Mouse (Mus musculus) intestine, embryonic 15.5 days (tissue): Measurements from ENCODE around the gene Dnajc16. TPM values are rescaled to one million over a fixed set of nuclear protein-coding genes. Genes with fewer than 3 reads are reported as not detected.

Source experiments
- ATAC-seq: fragments of 200-750 bp; cut with Nextera tagmentation; 2 replicates; pipeline ENCODE4 v1.8.0; 2017; ENCODE audit warnings: moderate TSS enrichment, moderate library complexity
- H3K27ac ChIP-seq: fragments of 300-500 bp; sonication (generic); 2 replicates; pipeline ENCODE4 v1.5.1; 2015; ENCODE audit warnings: mild to moderate bottlenecking, inconsistent platforms
- H3K27me3 ChIP-seq: fragments of 300-500 bp; sonication (generic); replicated peaks from 2 replicates; pipeline ENCODE4 v1.6.1; 2015; ENCODE audit warnings: inconsistent platforms
- H3K36me3 ChIP-seq: fragments of 300-500 bp; sonication (generic); 2 replicates; pipeline ENCODE4 v1.6.1; 2015; ENCODE audit warnings: inconsistent platforms
- H3K4me1 ChIP-seq: fragments of 300-500 bp; sonication (generic); replicated peaks from 2 replicates; pipeline ENCODE4 v1.6.1; 2015; ENCODE audit warnings: inconsistent platforms
- H3K4me2 ChIP-seq: fragments of 300-500 bp; sonication (generic); replicated peaks from 2 replicates; pipeline ENCODE4 v1.6.1; 2015; ENCODE audit warnings: mild to moderate bottlenecking, inconsistent platforms
- H3K4me3 ChIP-seq: fragments of 300-500 bp; sonication (generic); replicated peaks from 2 replicates; pipeline ENCODE4 v1.5.1; 2015; ENCODE audit warnings: inconsistent platforms
- H3K9ac ChIP-seq: fragments of 300-500 bp; sonication (generic); 2 replicates; pipeline ENCODE4 v1.6.1; 2015; ENCODE audit warnings: inconsistent platforms
- H3K9me3 ChIP-seq: fragments of 300-500 bp; sonication (generic); 2 replicates; pipeline ENCODE4 v1.6.1; 2016; ENCODE audit warnings: inconsistent platforms
- WGBS: fragments of 180-500 bp; shearing (Covaris S2); methylation state at CpG from one replicate; pipeline ENCODE4 v1.1.7; 2015; 5-methylcytosine and 5-hydroxymethylcytosine counted together
- polyA plus RNA-seq: library from polyadenylated mRNA; unstranded; fragments of >200 nt; fragmentation: Nextera tagmentation; extraction: Ambion mirVana; gene quantifications from 2 replicates; pipeline ENCODE4 v1.2.1, GENCODE M21; 2015

The Dnajc16 gene
- polyA plus RNA-seq: 4.2 and 4.4 TPM in 2 replicates

DNA sequence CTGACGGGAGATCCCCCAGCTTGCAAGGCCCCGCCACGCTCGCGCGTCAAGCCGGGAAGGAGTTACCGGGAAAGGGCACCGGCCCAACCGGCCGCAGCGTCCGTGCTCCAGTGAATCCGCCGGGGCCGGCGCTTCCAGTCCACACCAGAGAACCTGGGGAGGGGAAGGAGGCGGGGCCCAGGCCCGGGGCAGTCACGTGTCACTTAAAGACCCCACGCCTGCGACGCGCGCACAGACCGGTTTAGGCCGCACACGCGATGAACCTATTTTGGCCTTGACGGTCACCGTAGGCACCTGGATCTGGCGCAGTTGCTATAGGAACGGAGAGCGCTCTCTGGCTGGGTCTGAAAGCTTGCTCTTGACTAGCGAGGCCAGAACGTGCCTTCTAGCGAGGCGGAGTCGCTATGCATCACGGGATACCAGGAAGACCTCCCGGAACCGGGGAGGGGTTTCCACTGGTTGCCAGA is at the start of gene Dnajc16:
TSS of gene Dnajc16 (minus strand) at position 408 of the 467 bp plus-strand sequence.
- peaks cover under 1% of the 10 kb centered on the region; the same call in 1 of the 2 replicates for H3K36me3 ChIP-seq
- H3K27ac ChIP-seq: peak within 1 kb of the TSS; percentile 76
- WGBS: under 1% methylated on average over 42 of the region's 42 CpGs
- peak within 1 kb of the TSS; percentile 73 for H3K9ac ChIP-seq
- no peaks in the 10 kb centered on the region for H3K9me3 ChIP-seq
- H3K4me1 ChIP-seq: peaks cover 19% of the 10 kb centered on the region
- no peaks in the 10 kb centered on the region for H3K27me3 ChIP-seq
- H3K4me3 ChIP-seq: peak within 1 kb of the TSS; percentile 90
- ATAC-seq: peak; percentile 85
- H3K4me2 ChIP-seq: peak within 1 kb of the TSS; percentile 82

DNA sequence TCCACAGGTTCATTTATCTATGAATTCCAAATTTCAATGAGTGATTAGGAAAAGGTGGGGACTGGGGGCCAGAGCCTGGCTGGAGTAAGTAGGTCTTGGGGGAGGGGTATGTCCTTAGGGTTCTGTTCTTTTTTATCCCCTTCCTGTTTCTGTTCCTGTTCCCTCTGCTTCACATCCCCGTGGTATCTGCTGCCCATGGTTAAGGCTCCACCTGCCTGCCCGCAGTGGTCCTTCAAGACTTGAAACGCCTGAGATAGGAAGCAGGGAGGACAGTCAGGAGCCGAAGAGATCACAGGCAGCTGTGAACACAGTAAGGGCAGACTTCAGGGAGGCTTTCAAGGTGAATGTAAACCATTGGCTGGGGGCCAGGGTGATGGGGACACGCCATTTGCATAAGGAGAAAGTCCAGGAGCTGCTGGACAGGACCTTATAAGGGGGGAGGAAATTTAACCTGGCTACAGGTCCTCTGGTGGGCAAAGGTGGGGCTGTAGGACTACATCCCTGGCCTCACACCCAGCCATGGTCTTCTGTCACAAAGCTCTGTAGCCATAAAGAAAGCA is 43.9 kb upstream of the Dnajc16 start:
- H3K9me3 ChIP-seq: no peaks in the 10 kb centered on the region
- H3K27ac ChIP-seq: no peak overlapping the region
- no peaks in the 10 kb centered on the region for H3K36me3 ChIP-seq
- H3K4me3 ChIP-seq: no peak overlapping the region
- no peak for ATAC-seq
- WGBS: 48% methylated on average over 5 of the region's 5 CpGs
- 0 out of 2 replicates have a peak, but pooled peaks cover 3% of the 10 kb centered on the region for H3K4me1 ChIP-seq
- H3K27me3 ChIP-seq: no peaks in the 10 kb centered on the region
- H3K9ac ChIP-seq: no peak overlapping the region
- H3K4me2 ChIP-seq: no peak overlapping the region

DNA sequence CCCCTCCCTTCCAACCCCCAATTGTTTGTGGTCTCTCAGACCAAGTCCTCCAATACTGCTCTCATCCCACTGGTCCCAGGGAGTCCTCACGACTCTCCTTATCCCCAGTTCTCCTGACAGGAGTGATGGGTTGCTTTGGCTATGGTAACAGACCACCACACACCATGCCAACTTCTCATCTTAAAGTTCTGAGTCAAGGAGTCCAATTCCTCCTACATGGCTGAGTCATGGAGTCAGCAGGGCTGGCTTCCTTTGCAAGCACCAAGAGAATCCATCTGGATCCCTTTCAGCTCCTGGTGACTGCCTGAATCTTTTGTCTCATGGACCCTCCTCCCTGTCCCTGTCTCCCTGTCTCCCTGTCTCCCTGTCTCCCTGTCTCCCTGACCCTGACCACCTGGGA is 43.2 kb upstream of the Dnajc16 start:
- 32% methylated on average over 1 of the region's 1 CpGs for WGBS
- ATAC-seq: no peak
- H3K27me3 ChIP-seq: no peaks in the 10 kb centered on the region

DNA sequence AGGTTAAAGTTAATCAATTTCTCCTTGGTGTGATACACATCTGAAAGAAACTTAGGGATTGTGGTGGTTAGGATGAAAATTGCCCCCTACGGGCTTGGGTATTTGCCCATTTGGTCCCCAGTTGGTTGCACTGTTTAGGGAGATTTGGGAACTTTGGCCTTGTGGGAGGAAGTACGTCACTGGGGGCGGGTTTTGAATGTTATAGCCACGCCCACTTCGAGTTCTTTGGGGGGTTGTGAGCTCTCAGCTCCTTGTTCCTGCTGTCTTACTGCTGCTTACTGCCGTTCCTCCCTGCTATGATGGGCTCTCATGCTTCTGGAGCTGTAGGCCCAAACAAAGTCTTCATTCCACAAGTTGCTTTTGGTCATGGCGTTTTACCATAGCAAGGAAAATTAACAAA is 40.6 kb upstream of the Dnajc16 start:
- 76% methylated on average over 7 of the region's 7 CpGs for WGBS
- H3K9me3 ChIP-seq: no peaks in the 10 kb centered on the region
- no peak for ATAC-seq
- H3K27me3 ChIP-seq: no peaks in the 10 kb centered on the region
- H3K27ac ChIP-seq: no peak overlapping the region
- H3K4me1 ChIP-seq: 0 out of 2 replicates have a peak, but pooled peaks cover 3% of the 10 kb centered on the region
- no peak overlapping the region for H3K4me2 ChIP-seq
- H3K4me3 ChIP-seq: no peak overlapping the region
- H3K9ac ChIP-seq: no peak overlapping the region
- no peaks in the 10 kb centered on the region for H3K36me3 ChIP-seq

More for the DNA sequence above, 43.2 kb upstream of the Dnajc16 start:
- Histone ChIP-seq H3K4me1 (0 out of 2 replicates have a peak, but pooled peaks cover 3% of the 10 kb centered on the region), H3K4me2 (no peak overlapping the region), H3K36me3 (no peaks in the 10 kb centered on the region), H3K9ac (no peak overlapping the region), H3K4me3 (no peak overlapping the region), H3K27ac (no peak overlapping the region), H3K9me3 (no peaks in the 10 kb centered on the region)

DNA sequence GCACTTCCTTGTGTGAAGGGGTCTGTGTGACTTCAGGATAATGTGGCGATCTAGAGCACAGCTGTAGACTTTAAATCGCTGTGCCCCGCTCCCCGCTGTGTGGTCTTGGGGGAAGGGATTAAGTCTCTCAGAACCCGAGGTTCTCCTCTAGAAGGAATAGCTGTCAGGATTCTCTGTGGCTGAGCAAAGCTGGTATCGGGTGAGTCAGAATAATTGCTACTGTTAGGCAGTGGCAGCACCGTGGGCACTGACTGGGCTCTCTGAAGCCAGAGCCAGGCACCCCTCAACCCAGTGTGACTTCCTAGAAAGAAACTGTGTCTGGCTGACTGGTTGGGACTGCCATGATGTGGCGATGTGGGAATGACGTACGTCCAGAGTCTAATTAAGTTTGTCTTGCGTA is 39.6 kb upstream of the Dnajc16 start:
- Histone ChIP-seq H3K9me3 (no peaks in the 10 kb centered on the region), H3K27ac (no peak overlapping the region), H3K36me3 (no peaks in the 10 kb centered on the region), H3K4me1 (0 out of 2 replicates have a peak, but pooled peaks cover 3% of the 10 kb centered on the region), H3K4me3 (no peak overlapping the region), H3K27me3 (no peaks in the 10 kb centered on the region), H3K4me2 (no peak overlapping the region), H3K9ac (no peak overlapping the region)
- ATAC-seq: no peak
- 60% methylated on average over 11 of the region's 11 CpGs for WGBS

DNA sequence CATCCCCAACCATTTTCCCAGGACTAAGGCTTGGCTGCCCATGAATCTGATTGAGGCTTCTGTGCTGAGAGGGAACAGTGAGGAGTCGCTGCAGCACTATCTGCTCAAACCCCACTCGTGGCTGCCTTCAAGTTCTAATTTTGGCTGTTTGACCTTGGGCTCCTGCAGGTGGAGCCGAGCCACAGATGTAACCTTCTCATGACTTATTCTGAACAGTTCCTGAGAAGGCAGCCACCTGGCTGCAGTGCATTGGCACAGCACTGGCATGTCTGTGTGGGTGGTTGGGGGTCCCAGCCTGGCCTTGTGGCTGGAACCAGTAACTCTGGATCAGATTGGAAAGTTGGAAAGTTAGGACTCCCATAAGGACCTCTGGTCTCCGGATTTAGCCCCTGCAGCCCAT is 37.4 kb upstream of the Dnajc16 start:
- 55% methylated on average over 4 of the region's 4 CpGs for WGBS
- no peaks in the 10 kb centered on the region for H3K9me3 ChIP-seq
- H3K27me3 ChIP-seq: no peaks in the 10 kb centered on the region
- no peak overlapping the region for H3K9ac ChIP-seq
- no peak overlapping the region for H3K27ac ChIP-seq
- no peak for ATAC-seq
- H3K4me3 ChIP-seq: no peak overlapping the region
- H3K4me1 ChIP-seq: no peaks in the 10 kb centered on the region
- H3K36me3 ChIP-seq: no peaks in the 10 kb centered on the region
- no peak overlapping the region for H3K4me2 ChIP-seq

DNA sequence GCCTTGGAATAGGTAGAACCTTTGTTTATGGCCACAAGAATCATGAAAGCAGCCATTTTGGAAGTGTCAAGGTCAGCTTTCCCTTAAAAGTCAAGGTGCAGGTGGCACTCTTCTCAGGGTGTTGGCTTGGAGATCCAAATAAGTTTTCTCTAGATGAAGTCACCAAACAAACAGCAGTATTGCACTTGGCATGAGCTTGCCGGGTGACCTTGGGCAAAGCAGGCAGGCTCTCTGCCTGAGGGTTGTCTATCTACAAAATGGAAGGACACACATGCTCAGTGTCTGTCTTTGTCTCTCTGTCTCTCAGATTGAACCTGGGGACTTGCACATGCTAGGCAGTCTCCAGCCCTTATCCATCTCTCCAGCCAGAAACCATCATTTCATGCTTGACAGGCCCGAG is 36.7 kb upstream of the Dnajc16 start:
- ATAC-seq: peak; percentile 26; the same call in 1 of the 2 replicates
- H3K4me3 ChIP-seq: no peak overlapping the region
- H3K4me2 ChIP-seq: no peak overlapping the region
- WGBS: 90% methylated on average over 2 of the region's 2 CpGs
- H3K9me3 ChIP-seq: no peaks in the 10 kb centered on the region
- no peak overlapping the region for H3K27ac ChIP-seq
- no peaks in the 10 kb centered on the region for H3K36me3 ChIP-seq
- H3K9ac ChIP-seq: no peak overlapping the region
- no peaks in the 10 kb centered on the region for H3K4me1 ChIP-seq
- H3K27me3 ChIP-seq: no peaks in the 10 kb centered on the region

DNA sequence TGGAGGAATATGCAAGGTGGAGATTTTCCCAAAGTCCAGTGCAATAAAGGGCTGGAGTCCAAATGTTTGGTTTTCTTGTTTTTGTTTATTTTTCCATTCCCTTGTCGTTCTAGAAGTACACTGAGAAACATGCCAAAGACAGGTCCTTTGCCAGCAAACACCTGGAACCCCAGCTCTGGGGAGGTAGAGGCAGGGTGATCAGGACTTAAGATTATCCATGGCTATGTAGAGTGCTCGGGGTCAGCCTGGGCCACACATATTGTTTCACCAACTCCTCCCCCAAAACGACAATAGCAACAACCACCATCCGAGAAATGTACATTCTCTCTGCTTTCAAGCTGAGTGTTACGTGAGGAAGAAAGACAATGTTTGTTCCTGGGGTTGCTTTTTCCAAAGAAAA is 35.3 kb upstream of the Dnajc16 start, which contains the start of gene Cela2a:
TSS of gene Cela2a (minus strand) at position 101 of the 400 bp plus-strand sequence.
- H3K4me3 ChIP-seq: no peak within 1 kb of the TSS
- no peaks in the 10 kb centered on the region for H3K27me3 ChIP-seq
- H3K9ac ChIP-seq: no peak within 1 kb of the TSS
- WGBS: 53% methylated on average over 5 of the region's 5 CpGs
- no peaks in the 10 kb centered on the region for H3K9me3 ChIP-seq
- no peak for ATAC-seq
- no peaks in the 10 kb centered on the region for H3K36me3 ChIP-seq
- no peak within 1 kb of the TSS for H3K27ac ChIP-seq
- no peaks in the 10 kb centered on the region for H3K4me1 ChIP-seq
- H3K4me2 ChIP-seq: no peak within 1 kb of the TSS

DNA sequence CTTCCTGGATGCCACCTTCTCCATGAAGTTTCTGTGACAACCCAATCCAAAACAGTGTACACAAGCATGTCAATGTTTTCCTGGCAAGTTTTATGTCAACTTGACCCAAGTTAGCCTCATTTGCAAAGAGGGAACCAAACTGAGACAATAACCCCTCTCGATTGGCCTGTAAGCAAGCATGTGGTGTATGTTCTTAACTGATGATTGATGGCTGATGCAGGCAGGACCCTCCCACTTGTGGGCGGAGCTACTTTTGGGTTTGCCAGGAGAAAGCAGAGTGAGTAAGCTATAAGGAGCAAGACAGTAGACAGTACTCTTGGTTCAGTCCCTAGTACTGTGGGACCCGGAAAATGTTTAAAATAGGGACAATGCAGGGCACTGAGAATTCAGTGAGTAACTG is 32.2 kb upstream of the Dnajc16 start:
- 49% methylated on average over 3 of the region's 3 CpGs for WGBS
- ATAC-seq: peak; percentile 41; the same call in 1 of the 2 replicates
- Histone ChIP-seq H3K27me3 (no peaks in the 10 kb centered on the region), H3K36me3 (no peaks in the 10 kb centered on the region), H3K4me3 (no peak overlapping the region), H3K9ac (no peak overlapping the region), H3K4me1 (no peaks in the 10 kb centered on the region), H3K4me2 (no peak overlapping the region), H3K9me3 (no peaks in the 10 kb centered on the region), H3K27ac (no peak overlapping the region)

DNA sequence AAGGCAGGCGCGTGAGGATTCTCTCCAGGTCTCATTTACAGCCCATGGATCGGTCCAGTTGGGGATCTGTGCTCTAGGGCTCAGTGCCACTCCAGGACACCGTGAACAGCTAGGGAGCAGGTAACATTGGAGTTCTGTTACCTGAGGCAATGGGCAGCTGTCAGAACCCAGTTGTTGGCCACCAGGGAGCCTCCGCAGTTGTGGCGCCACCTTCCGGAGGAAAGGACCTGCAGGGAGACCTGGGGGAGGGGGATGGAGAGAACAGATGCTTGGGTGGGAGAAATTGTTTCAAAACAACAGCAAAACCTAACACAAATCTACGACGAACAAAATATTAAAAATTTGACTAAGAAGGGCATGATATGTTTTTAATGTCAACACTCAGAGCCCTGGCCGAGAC is 31.4 kb upstream of the Dnajc16 start:
- Histone ChIP-seq H3K9me3 (no peaks in the 10 kb centered on the region), H3K27ac (no peak overlapping the region), H3K27me3 (no peaks in the 10 kb centered on the region), H3K4me1 (0 out of 2 replicates have a peak, but pooled peaks cover 1% of the 10 kb centered on the region), H3K4me3 (no peak overlapping the region), H3K4me2 (no peak overlapping the region), H3K36me3 (no peaks in the 10 kb centered on the region), H3K9ac (no peak overlapping the region)
- ATAC-seq: no peak
- 78% methylated on average over 10 of the region's 10 CpGs for WGBS

DNA sequence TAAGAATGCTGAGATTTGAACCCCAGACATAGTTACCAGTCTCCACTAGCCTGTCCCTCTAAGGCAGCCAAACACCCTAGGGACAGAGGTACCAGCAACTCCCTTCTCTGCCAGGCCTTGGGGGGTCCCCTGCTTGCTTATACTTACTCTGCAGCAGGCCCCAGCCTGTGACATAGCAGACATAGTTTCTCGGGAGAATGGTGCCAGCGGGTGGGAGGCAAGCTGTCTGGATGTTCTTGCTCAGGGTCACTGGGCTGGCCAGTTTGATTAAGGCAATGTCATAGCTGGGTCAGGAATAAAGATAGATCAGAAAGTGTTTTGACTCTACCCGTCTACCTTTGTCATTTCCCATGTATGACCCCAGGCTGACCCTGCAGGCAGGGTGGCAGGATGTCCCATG is 30.4 kb upstream of the Dnajc16 start:
- Histone ChIP-seq H3K9me3 (no peaks in the 10 kb centered on the region), H3K9ac (no peak overlapping the region), H3K4me3 (no peak overlapping the region), H3K4me2 (no peak overlapping the region), H3K4me1 (0 out of 2 replicates have a peak, but pooled peaks cover 4% of the 10 kb centered on the region), H3K27me3 (no peaks in the 10 kb centered on the region), H3K27ac (no peak overlapping the region), H3K36me3 (no peaks in the 10 kb centered on the region)
- WGBS: 55% methylated on average over 3 of the region's 3 CpGs
- no peak for ATAC-seq

DNA sequence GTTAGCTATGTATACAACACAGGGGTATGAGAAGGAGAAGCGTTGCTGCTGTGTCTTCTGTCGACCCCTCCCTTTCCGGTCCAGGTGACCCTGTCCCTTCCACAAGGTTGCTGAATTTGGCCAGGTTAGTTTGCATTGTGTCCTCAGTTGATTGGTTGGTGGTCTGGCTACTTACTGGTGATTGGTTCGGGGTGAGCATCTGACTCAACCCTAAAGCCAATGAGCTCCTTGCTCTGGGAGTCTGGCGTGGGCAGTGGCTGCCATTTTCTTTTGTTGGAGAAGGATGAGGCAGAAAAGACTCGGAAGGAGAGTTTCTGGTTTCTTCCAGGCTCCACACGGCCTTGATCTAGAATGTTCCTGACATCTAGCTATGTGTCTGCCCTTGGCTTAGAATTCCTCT is 28.6 kb upstream of the Dnajc16 start:
- no peak overlapping the region for H3K4me3 ChIP-seq
- no peaks in the 10 kb centered on the region; the same call in 1 of the 2 replicates for H3K36me3 ChIP-seq
- H3K27me3 ChIP-seq: no peaks in the 10 kb centered on the region
- H3K9ac ChIP-seq: no peak overlapping the region
- H3K4me2 ChIP-seq: no peak overlapping the region
- H3K27ac ChIP-seq: no peak overlapping the region
- no peak for ATAC-seq
- 88% methylated on average over 7 of the region's 7 CpGs for WGBS
- 0 out of 2 replicates have a peak, but pooled peaks cover 4% of the 10 kb centered on the region for H3K4me1 ChIP-seq
- H3K9me3 ChIP-seq: no peaks in the 10 kb centered on the region

DNA sequence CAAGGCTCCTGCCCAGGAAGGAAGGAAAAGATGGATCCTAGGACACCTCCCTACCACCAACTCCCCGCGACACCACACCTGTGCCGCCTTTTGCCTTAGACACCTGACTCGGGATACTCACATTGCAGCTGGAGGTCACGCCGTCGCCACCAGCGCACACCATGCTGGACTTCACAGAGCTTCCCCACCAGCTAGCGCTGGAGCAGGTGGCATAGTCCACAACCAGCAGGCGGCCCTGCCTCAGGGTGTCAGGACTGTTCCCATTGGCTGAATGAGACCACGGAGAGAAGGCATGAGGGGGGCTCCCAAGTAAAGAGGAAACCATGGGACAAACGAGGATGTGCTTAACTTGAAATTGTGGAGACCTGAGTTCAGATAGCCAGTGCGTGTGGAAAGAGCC is 28.1 kb upstream of the Dnajc16 start:
- Histone ChIP-seq H3K9ac (no peak overlapping the region), H3K4me2 (no peak overlapping the region), H3K27me3 (no peaks in the 10 kb centered on the region), H3K36me3 (peaks cover under 1% of the 10 kb centered on the region; the same call in 1 of the 2 replicates), H3K27ac (no peak overlapping the region), H3K4me3 (no peak overlapping the region), H3K4me1 (0 out of 2 replicates have a peak, but pooled peaks cover 4% of the 10 kb centered on the region), H3K9me3 (no peaks in the 10 kb centered on the region)
- ATAC-seq: no peak
- WGBS: 90% methylated on average over 13 of the region's 13 CpGs
